Mouse (Mus musculus) kidney, adult 2 months (tissue): Measurements from ENCODE around the gene Lyrm7.

Source experiments
- CTCF ChIP-seq: fragments of 200-500 bp; conservative IDR thresholded peaks from 2 replicates; pipeline ENCODE4 v1.5.1; 2011; ENCODE audit warnings: low read depth, mild to moderate bottlenecking, control low read depth, low read length, moderate library complexity, mixed read lengths; ENCODE audit not compliant: insufficient read depth, insufficient read length
- POLR2A ChIP-seq: fragments of 200-500 bp; IDR thresholded peaks from one replicate; pipeline ENCODE4 v1.6.1; 2011; ENCODE audit warnings: low read depth, low read length, control low read depth

- TF ChIP-seq POLR2A (peak; percentile 87), CTCF (no peak)
Measured at GRCm38 (mm10) chr11:54910081-54910665, 49.5 kb upstream of the Lyrm7 start.
